Comparison of ENCODE assay signal across 21 mouse cellular contexts in the genomic region with DNA sequence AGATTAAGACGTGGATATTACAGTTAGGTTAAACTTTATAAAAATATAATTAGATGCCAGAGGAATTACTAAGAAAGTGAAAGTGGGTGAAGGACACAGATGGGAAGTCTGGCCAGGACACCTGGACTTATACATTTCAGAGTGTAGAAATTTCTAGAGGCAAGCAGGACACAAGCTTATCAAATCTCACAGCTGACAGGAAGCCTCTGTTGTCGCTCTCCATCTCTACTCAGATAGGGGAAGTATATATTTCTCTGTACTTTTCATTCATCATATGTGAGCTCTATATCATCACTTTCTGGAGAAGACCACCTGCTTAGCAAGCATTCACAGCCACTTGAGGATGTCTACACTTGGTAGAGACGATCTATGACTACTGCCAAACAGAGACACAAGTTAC.
DNase-seq lines count a peak whose midpoint lies in the region; ATAC-seq and TF ChIP-seq lines count a peak whose summit lies in the region.
"Had no signal": no experiment of that assay in that cellular context is flagged by ENCODE, and none has a peak within 500 bp of the region (broad histone marks: within the 10 kb centered on the region; RNA-seq: fewer than 3 reads in every experiment).

No protein-coding gene starts in this region.

- H3K27me3 ChIP-seq in G1E (ENCODE audit: insufficient read depth, low read length) = no peaks in the 10 kb centered on the region
- no peaks in the 10 kb centered on the region for H3K27me3 ChIP-seq in hindbrain, embryonic 11.5 days (ENCODE audit: control insufficient read depth, insufficient read depth, low read length)
- H3K27me3 ChIP-seq: CH12.LX; embryonic facial prominence, embryonic 12.5 days; forebrain, embryonic 13.5 days; forebrain, embryonic 15.5 days had no signal

- ATAC-seq in G1E (ENCODE audit: extremely low read depth, insufficient number of reproducible peaks, low FRiP score, poor library complexity, severe bottlenecking) = peak; percentile 80
- no peak for ATAC-seq in hindbrain, embryonic 11.5 days (ENCODE audit: low FRiP score)
- ATAC-seq: CD4-positive, CD25-positive, alpha-beta regulatory T cell, adult 4 months; forebrain, embryonic 13.5 days; forebrain, embryonic 15.5 days; forebrain, postnatal 0 days had no signal

- peaks cover 9% of the 10 kb centered on the region for H3K36me3 ChIP-seq in G1E (replicated peaks)
- H3K36me3 ChIP-seq in hindbrain, embryonic 11.5 days (ENCODE audit: control insufficient read depth, insufficient read depth, low read length) = no peaks in the 10 kb centered on the region
- H3K36me3 ChIP-seq: embryonic facial prominence, embryonic 10.5 days; embryonic facial prominence, embryonic 12.5 days; forebrain, embryonic 15.5 days had no signal

- H3K4me1 ChIP-seq in G1E (ENCODE audit: insufficient read depth, low read depth, low read length) = peaks cover 37% of the 10 kb centered on the region
- no peaks in the 10 kb centered on the region for H3K4me1 ChIP-seq in hindbrain, embryonic 11.5 days (replicated peaks; ENCODE audit: control insufficient read depth, insufficient read depth, low read length)
- H3K4me1 ChIP-seq: embryonic facial prominence, embryonic 10.5 days; embryonic facial prominence, embryonic 12.5 days had no signal

- H3K4me3 ChIP-seq in G1E (ENCODE audit: low read depth, low read length) = no peak overlapping the region
- no peak overlapping the region for H3K4me3 ChIP-seq in hindbrain, embryonic 11.5 days (ENCODE audit: low read depth, low read length)
- H3K4me3 ChIP-seq: embryonic facial prominence, embryonic 10.5 days; embryonic facial prominence, embryonic 12.5 days; forebrain, embryonic 13.5 days; forebrain, embryonic 15.5 days had no signal

- no peaks in the 10 kb centered on the region for H3K9me3 ChIP-seq in G1E (replicated peaks)
- H3K9me3 ChIP-seq in hindbrain, embryonic 11.5 days (ENCODE audit: control insufficient read depth, low read length) = no peaks in the 10 kb centered on the region
- H3K9me3 ChIP-seq: embryonic facial prominence, embryonic 10.5 days; embryonic facial prominence, embryonic 12.5 days; forebrain, embryonic 13.5 days; forebrain, embryonic 15.5 days had no signal

- 92% methylated on average over 3 of the region's 3 CpGs for WGBS in hindbrain, embryonic 11.5 days

- no peak overlapping the region for H3K9ac ChIP-seq in hindbrain, embryonic 11.5 days (ENCODE audit: low read depth, low read length)
- H3K9ac ChIP-seq: embryonic facial prominence, embryonic 12.5 days; forebrain, embryonic 13.5 days; forebrain, embryonic 15.5 days; forebrain, postnatal 0 days had no signal

- no peak overlapping the region for H3K4me2 ChIP-seq in hindbrain, embryonic 11.5 days (replicated peaks; ENCODE audit: low read depth, low read length)
- H3K4me2 ChIP-seq: embryonic facial prominence, embryonic 12.5 days; forebrain, embryonic 13.5 days; forebrain, embryonic 15.5 days had no signal

- H3K27ac ChIP-seq in hindbrain, embryonic 11.5 days (ENCODE audit: low read depth, low read length) = no peak overlapping the region
- H3K27ac ChIP-seq: embryonic facial prominence, embryonic 10.5 days; embryonic facial prominence, embryonic 12.5 days; forebrain, embryonic 13.5 days; forebrain, embryonic 15.5 days had no signal

- no peak for DNase-seq in G1E (ENCODE audit: low spot score)
- DNase-seq in MEL-GATA-1-ER (ENCODE audit: extremely low read depth, low read depth) = peak; percentile 18
- DNase-seq in layer of hippocampus, adult 8-10 months (ENCODE audit: low spot score in 2 of 2) = no peak
- DNase-seq in adrenal gland, postnatal 4 days (ENCODE audit: low spot score in 2 of 2) = no peak
- no peak for DNase-seq in hindbrain, embryonic 11.5 days (ENCODE audit: low spot score)
- DNase-seq: adrenal gland, adult 2 months; adrenal gland, postnatal 10 days; adrenal gland, postnatal 25 days; B cell, adult 2 months; cerebellum, adult 11-12 months; cerebellum, adult 2 months; cerebellum, adult 9-10 months; cerebellum, postnatal 10 days; cerebellum, postnatal 25 days; forebrain, postnatal 0 days had no signal

- no peak for TF ChIP-seq CTCF in G1E (IDR thresholded peaks at IDR 0.05; ENCODE audit: low read depth, low read length)
